Mouse (Mus musculus) kidney, adult 2 months (tissue): Measurements from ENCODE around the gene Slc45a3. TPM values are rescaled to one million over a fixed set of nuclear protein-coding genes. Genes with fewer than 3 reads are reported as not detected.

ENCODE experiments used
- DNase-seq: peaks from one replicate; pipeline ENCODE4 v3.0.0; 2021
- H3K27ac ChIP-seq: fragments of 200-500 bp; 2 replicates; pipeline ENCODE4 v1.5.1; 2012; ENCODE audit warnings: low read depth, low read length, control low read depth, inconsistent platforms; ENCODE audit not compliant: insufficient read depth
- H3K27me3 ChIP-seq: fragments of 200-500 bp; replicated peaks from 2 replicates; pipeline ENCODE4 v1.6.1; 2012; ENCODE audit warnings: mild to moderate bottlenecking, moderate library complexity, low read length, inconsistent platforms; ENCODE audit not compliant: control insufficient read depth, insufficient read depth
- H3K36me3 ChIP-seq: fragments of 200-500 bp; 2 replicates; pipeline ENCODE4 v1.6.1; 2012; ENCODE audit warnings: mild to moderate bottlenecking, moderate library complexity, low read length, inconsistent platforms; ENCODE audit not compliant: control insufficient read depth, insufficient read depth
- H3K4me1 ChIP-seq: fragments of 200-500 bp; 2 replicates; pipeline ENCODE4 v1.6.1; 2011; ENCODE audit warnings: low read length; ENCODE audit not compliant: control insufficient read depth, insufficient read depth
- H3K4me3 ChIP-seq: fragments of 200-500 bp; 2 replicates; pipeline ENCODE4 v1.5.1; 2011; ENCODE audit warnings: mild to moderate bottlenecking, low read depth, low read length, control low read depth; ENCODE audit not compliant: insufficient read depth
- CTCF ChIP-seq: fragments of 200-500 bp; conservative IDR thresholded peaks from 2 replicates; pipeline ENCODE4 v1.5.1; 2011; ENCODE audit warnings: low read depth, mild to moderate bottlenecking, control low read depth, low read length, moderate library complexity, mixed read lengths; ENCODE audit not compliant: insufficient read depth, insufficient read length
- POLR2A ChIP-seq: fragments of 200-500 bp; IDR thresholded peaks from one replicate; pipeline ENCODE4 v1.6.1; 2011; ENCODE audit warnings: low read depth, low read length, control low read depth
- WGBS: fragments of 180-500 bp; shearing (Covaris S2); methylation state at CpG from one replicate; pipeline ENCODE4 v1.1.7; 2018; 5-methylcytosine and 5-hydroxymethylcytosine counted together
- polyA plus RNA-seq: library from polyadenylated mRNA; depleted of rRNA; stranded (reverse); fragments of >200 nt; gene quantifications from 2 replicates; pipeline ENCODE4 v1.2.3, GENCODE M21; 2012

Slc45a3 gene
- polyA plus RNA-seq, 1 experiment, result 30.5 TPM

GRCm38 (mm10) chr1:131940711-131941244, 22.0 kb upstream of the Slc45a3 start:
- H3K36me3 ChIP-seq, result no peaks in the 10 kb centered on the region
- H3K4me1 ChIP-seq, result no peaks in the 10 kb centered on the region; the same call in 1 of the 2 replicates
- 88% methylated on average over 2 of the region's 2 CpGs for WGBS
- no peak overlapping the region for H3K4me3 ChIP-seq
- DNase-seq, result no peak
- H3K27me3 ChIP-seq, result no peaks in the 10 kb centered on the region
- TF ChIP-seq CTCF (no peak), POLR2A (no peak)
- no peak overlapping the region for H3K27ac ChIP-seq

GRCm38 (mm10) chr1:131941501-131941900, 21.3 kb upstream of the Slc45a3 start:
- no peaks in the 10 kb centered on the region; the same call in 1 of the 2 replicates for H3K4me1 ChIP-seq
- no peak for DNase-seq
- no peak overlapping the region for H3K4me3 ChIP-seq
- TF ChIP-seq POLR2A, result no peak
- TF ChIP-seq CTCF, result no peak
- H3K27ac ChIP-seq, result no peak overlapping the region
- H3K36me3 ChIP-seq, result no peaks in the 10 kb centered on the region
- H3K27me3 ChIP-seq, result no peaks in the 10 kb centered on the region
- 97% methylated on average over 1 of the region's 1 CpGs for WGBS

GRCm38 (mm10) chr1:131942621-131943590, 19.9 kb upstream of the Slc45a3 start:
- TF ChIP-seq CTCF (no peak), POLR2A (no peak)
- peak; percentile 35 for DNase-seq
- Histone ChIP-seq H3K36me3 (no peaks in the 10 kb centered on the region), H3K4me3 (no peak overlapping the region), H3K27me3 (no peaks in the 10 kb centered on the region), H3K4me1 (no peaks in the 10 kb centered on the region; the same call in 1 of the 2 replicates), H3K27ac (peak overlapping the region; percentile 66)
- 41% methylated on average over 16 of the region's 16 CpGs for WGBS

- WGBS, result 81% methylated on average over 10 of the region's 10 CpGs
- H3K4me1 ChIP-seq, result no peaks in the 10 kb centered on the region; the same call in 1 of the 2 replicates
- no peaks in the 10 kb centered on the region for H3K27me3 ChIP-seq
- H3K4me3 ChIP-seq, result no peak overlapping the region
- TF ChIP-seq POLR2A (no peak), CTCF (no peak)
- H3K36me3 ChIP-seq, result no peaks in the 10 kb centered on the region
- no peak for DNase-seq
- H3K27ac ChIP-seq, result no peak overlapping the region
Observed at GRCm38 (mm10) chr1:131945674-131946440, 16.9 kb upstream of the Slc45a3 start.

GRCm38 (mm10) chr1:131946462-131947215, 16.1 kb upstream of the Slc45a3 start:
- H3K27ac ChIP-seq, result no peak overlapping the region
- 84% methylated on average over 11 of the region's 11 CpGs for WGBS
- H3K4me1 ChIP-seq, result no peaks in the 10 kb centered on the region; the same call in 1 of the 2 replicates
- no peak overlapping the region for H3K4me3 ChIP-seq
- TF ChIP-seq CTCF, result no peak
- TF ChIP-seq POLR2A, result no peak
- H3K27me3 ChIP-seq, result no peaks in the 10 kb centered on the region
- DNase-seq, result no peak
- H3K36me3 ChIP-seq, result no peaks in the 10 kb centered on the region

- Histone ChIP-seq H3K4me1 (no peaks in the 10 kb centered on the region; the same call in 1 of the 2 replicates), H3K27me3 (no peaks in the 10 kb centered on the region), H3K36me3 (no peaks in the 10 kb centered on the region), H3K27ac (no peak overlapping the region), H3K4me3 (no peak overlapping the region)
- TF ChIP-seq CTCF, result no peak
- no peak for TF ChIP-seq POLR2A
- no peak for DNase-seq
- 59% methylated on average over 1 of the region's 1 CpGs for WGBS
Observed at GRCm38 (mm10) chr1:131947997-131948525, 14.7 kb upstream of the Slc45a3 start.
